Mouse (Mus musculus) CH12.LX (cell line): ENCODE data around the gene Ercc5.

Experiments
- CHD1 ChIP-seq: IDR thresholded peaks from 2 replicates; pipeline ENCODE4 v1.6.1; 2012; ENCODE audit warnings: low read depth, low read length, improper control_type of control experiment, inconsistent platforms
- EP300 ChIP-seq: IDR thresholded peaks from 2 replicates; pipeline ENCODE4 v1.6.1; 2011; ENCODE audit warnings: low read length, improper control_type of control experiment
- MAFK ChIP-seq: IDR thresholded peaks from 2 replicates; pipeline ENCODE4 v1.6.1; 2011; ENCODE audit warnings: low read length, improper control_type of control experiment; ENCODE audit not compliant: insufficient replicate concordance
- POLR2A ChIP-seq: IDR thresholded peaks from 2 replicates; pipeline ENCODE4 v1.6.1; 2011; ENCODE audit warnings: low read depth, mild to moderate bottlenecking, improper control_type of control experiment, low read length

DNA sequence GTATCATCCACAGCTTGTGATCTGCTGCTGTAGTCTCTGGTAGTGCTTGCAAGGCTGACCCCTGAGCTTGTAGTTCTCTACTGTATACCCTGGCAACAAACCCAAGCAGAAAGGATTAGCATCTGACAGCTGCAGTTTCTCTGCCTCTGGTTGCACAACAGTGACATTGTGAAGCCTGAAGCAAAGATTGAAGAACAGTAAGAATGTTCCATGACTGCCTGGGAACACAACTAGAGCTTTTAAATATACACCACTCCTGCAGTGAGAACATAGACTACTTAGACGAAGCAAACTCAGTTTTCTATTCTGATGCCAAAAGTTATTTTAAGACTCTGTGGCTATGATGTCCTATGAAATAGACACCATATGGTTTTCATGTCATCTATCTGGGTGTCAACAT is 71.3 kb downstream of the Ercc5 start, which contains the start of gene Mettl21e:
- no peak for TF ChIP-seq POLR2A
- no peak for TF ChIP-seq MAFK
- no peak for TF ChIP-seq CHD1
- TF ChIP-seq EP300 = no peak
